Mouse (Mus musculus): ENCODE data around the gene Gm20388. TPM values are rescaled to one million over a fixed set of nuclear protein-coding genes. Genes with fewer than 3 reads are reported as not detected.
A peak's percentile ranks its signal among the peaks of the same experiment; 100 is the strongest.

Gene Gm20388
- polyA plus RNA-seq, 1 experiment from 2014 or later = not detected

GRCm38 (mm10) chr8:123477737-123478258 is 3567.2 kb downstream of the Gm20388 start, which contains the start of gene Afg3l1:
Afg3l1 (plus strand) TSS chr8:123477903.

GRCm38 (mm10) chr8:123514781-123515539 is 3604.3 kb downstream of the Gm20388 start, which contains the start of gene Dbndd1:
Dbndd1 (minus strand) TSS chr8:123515463.

GRCm38 (mm10) chr8:123518667-123519066 is 3608.0 kb downstream of the Gm20388 start, which contains the start of gene Gas8:
Gas8 (plus strand) TSS chr8:123518834.

GRCm38 (mm10) chr8:123653308-123653993 is 3742.8 kb downstream of the Gm20388 start, which contains the start of gene Rhou:
Rhou (plus strand) TSS chr8:123653929.

GRCm38 (mm10) chr8:123805718-123806373 is 3895.2 kb downstream of the Gm20388 start, which contains the start of gene Rab4a:
Rab4a (plus strand) TSS chr8:123805985.

GRCm38 (mm10) chr8:123859648-123860259 is 3949.1 kb downstream of the Gm20388 start, which contains the start of gene Ccsap:
Ccsap (minus strand) TSS chr8:123860209.

GRCm38 (mm10) chr8:123894502-123895097 is 3984.0 kb downstream of the Gm20388 start, which contains the start of gene Acta1:
Acta1 (minus strand) TSS chr8:123894751.

GRCm38 (mm10) chr8:123948942-123949685 is 4038.5 kb downstream of the Gm20388 start, which contains the start of gene Nup133:
Nup133 (minus strand) TSS chr8:123949265.

GRCm38 (mm10) chr8:123982826-123983400 is 4072.3 kb downstream of the Gm20388 start, which contains the start of gene Abcb10:
Abcb10 (minus strand) TSS chr8:123983122.

GRCm38 (mm10) chr8:124021237-124022227 is 4110.9 kb downstream of the Gm20388 start, which contains the start of the genes Taf5l and Urb2:
Taf5l (minus strand) TSS chr8:124021397.
Urb2 (plus strand) TSS chr8:124021508.

GRCm38 (mm10) chr8:124231176-124231484 is 4320.5 kb downstream of the Gm20388 start, which contains the start of gene Galnt2:
Galnt2 (plus strand) TSS chr8:124231391.

MicroRNAs within 50 kb of the gene (microRNA counts, 519-probe panel; counts per million panel counts)
- microRNA mmu-miR-1967 = 296 counts per million, percentile 58 among the panel's probes with 10 or more counts

Small RNAs within 50 kb of the gene (microRNA-seq; reads per million reads assigned to microRNA genes)
- gene Gm22715 = 0 reads per million in 2 experiments
- gene Gm24366 = 0 reads per million in 2 experiments
- 0 reads per million in 2 experiments for gene Gm27530
- 0 reads per million in 2 experiments for gene Mir1967
- 0 reads per million in 2 experiments for gene Mir6396
- gene Mir7079 = 0 to 0.10 reads per million in 2 experiments
- gene Mir7080 = 0.10 to 0.42 reads per million in 2 experiments
- 0.10 to 0.21 reads per million in 2 experiments for gene Mir7237
- gene Mir7687 = 0 to 0.20 reads per million in 2 experiments

Other genes starting within 250 kb of the Gm20388 start
- 52.7 and 62.0 TPM in 2 replicates for gene Wfdc1, start 244.5 kb upstream of the Gm20388 start, polyA plus RNA-seq (2015; fragmentation: Nextera tagmentation; extraction: Ambion mirVana)
- gene Atp2c2, start 210.8 kb upstream of the Gm20388 start, polyA plus RNA-seq (2015; fragmentation: Nextera tagmentation; extraction: Ambion mirVana) = 0.11 TPM in 1 of 2 replicates, not detected in the other
- 4.5 and 5.3 TPM in 2 replicates for gene Tldc1, start 132.4 kb upstream of the Gm20388 start, polyA plus RNA-seq (2015; fragmentation: Nextera tagmentation; extraction: Ambion mirVana)
- gene Cotl1, start 70.3 kb upstream of the Gm20388 start, polyA plus RNA-seq (2015; fragmentation: Nextera tagmentation; extraction: Ambion mirVana) = 25.2 and 31.5 TPM in 2 replicates
- 4.3 and 4.4 TPM in 2 replicates for gene Klhl36, start 48.6 kb upstream of the Gm20388 start, polyA plus RNA-seq (2015; fragmentation: Nextera tagmentation; extraction: Ambion mirVana)
- 34.7 and 35.7 TPM in 2 replicates for gene Usp10, start 481 bp upstream of the Gm20388 start, polyA plus RNA-seq (2015; fragmentation: Nextera tagmentation; extraction: Ambion mirVana)
- gene Crispld2, start 81.6 kb downstream of the Gm20388 start, polyA plus RNA-seq (2015; fragmentation: Nextera tagmentation; extraction: Ambion mirVana) = 1.7 and 1.9 TPM in 2 replicates
- 26.8 and 28.5 TPM in 2 replicates for gene Zdhhc7, start 190.6 kb downstream of the Gm20388 start, polyA plus RNA-seq (2015; fragmentation: Nextera tagmentation; extraction: Ambion mirVana)
- 5.7 and 6.8 TPM in 2 replicates for gene 6430548M08Rik, start 203.3 kb downstream of the Gm20388 start, polyA plus RNA-seq (2015; fragmentation: Nextera tagmentation; extraction: Ambion mirVana)

Data from skeletal muscle tissue, postnatal 0 days (tissue).